Mouse (Mus musculus) liver, adult 2 months (tissue): ENCODE measurements at regions not wholly inside any gene's neighbourhood (a gene's known extent, or its start where the extent isn't known, plus 50 kb on each side); places are given as distances from the start of the nearest gene placed in this dataset.

Experiments used
- CTCF ChIP-seq: fragments of 200-500 bp; IDR thresholded peaks from 2 replicates; pipeline ENCODE4 v1.5.1; 2011; ENCODE audit warnings: low read depth, low read length, control low read depth
- POLR2A ChIP-seq: fragments of 200-500 bp; IDR thresholded peaks from 2 replicates; pipeline ENCODE4 v1.6.1; 2011; ENCODE audit warnings: low read length, control low read depth; ENCODE audit not compliant: insufficient read depth; ENCODE audit errors: extremely low read depth

DNA sequence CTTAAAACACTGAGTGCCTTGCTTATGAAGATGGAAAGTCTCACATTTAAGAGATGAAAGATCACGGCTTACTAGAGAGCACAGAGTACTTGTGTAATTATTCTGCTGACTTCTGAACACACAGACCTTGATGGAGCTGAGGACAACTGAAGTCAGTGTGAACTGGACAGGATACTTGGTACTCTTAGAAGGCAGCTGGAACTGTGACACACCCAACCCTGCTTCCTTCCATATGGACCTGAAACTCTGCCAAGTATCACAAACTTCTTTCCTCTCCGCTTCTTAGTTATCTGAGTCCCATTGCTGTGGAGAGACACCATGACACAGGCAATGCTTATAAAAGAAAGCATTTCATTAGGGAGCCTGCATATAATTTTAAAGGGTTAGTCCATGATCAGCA lies 365.3 kb downstream of the Cbln4 start:
- TF ChIP-seq POLR2A: no peak
- no peak for TF ChIP-seq CTCF
